Mouse (Mus musculus): ENCODE data around the gene Gm2115. TPM values are rescaled to one million over a fixed set of nuclear protein-coding genes. Genes with fewer than 3 reads are reported as not detected.

Gene Gm2115
- polyA plus RNA-seq (2012; rRNA removed), result 1.1 and 1.6 TPM in 2 replicates

DNA sequence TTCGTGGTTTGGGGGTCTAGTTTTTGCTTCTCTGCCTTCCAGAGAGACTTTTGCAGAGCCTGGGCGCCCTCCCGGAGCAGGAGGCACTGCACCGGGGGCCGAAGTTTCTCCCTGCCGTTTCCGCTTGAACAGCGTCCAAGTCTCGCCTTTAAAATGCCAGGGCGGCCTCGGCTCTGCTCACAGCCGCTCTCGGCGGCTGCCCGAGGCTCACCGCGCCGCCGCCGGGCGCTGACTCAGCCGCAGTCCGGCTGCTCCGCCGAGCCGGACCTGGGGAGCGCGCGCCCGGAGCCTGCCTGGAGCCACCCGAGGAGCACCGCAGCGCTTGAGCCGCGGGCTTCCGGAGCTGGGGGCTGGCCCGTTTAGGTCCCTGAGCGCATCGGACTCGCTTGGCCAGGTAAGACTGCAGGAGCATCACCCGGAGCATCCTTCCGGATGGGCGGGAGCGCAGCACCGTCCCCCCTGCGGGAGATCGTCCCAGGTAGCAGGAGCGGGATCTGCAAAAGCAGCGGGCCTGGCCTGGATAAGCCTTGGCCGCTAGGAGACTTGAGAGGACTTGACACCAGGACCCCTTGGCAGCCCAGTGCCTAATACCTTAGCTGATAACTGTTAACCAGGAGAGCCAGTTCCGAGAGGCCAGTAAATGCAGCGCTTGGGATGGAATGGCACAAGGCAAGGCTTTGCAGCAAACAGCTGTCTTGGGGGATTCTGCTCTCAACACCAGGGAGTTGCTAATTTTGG is at the start of gene Gm2115:
Gene Gm2115 (plus strand): TSS at position 159 of the 738 bp plus-strand sequence.
- TF ChIP-seq POLR2A (IDR thresholded peaks at IDR 0.05; ENCODE audit: low read depth, low read length) (no peak), CTCF (conservative IDR thresholded peaks at IDR 0.05; ENCODE audit: insufficient read depth, insufficient read length, low read depth, low read length) (no peak)
- Histone ChIP-seq H3K4me3 (ENCODE audit: insufficient read depth, low read depth, low read length) (peak within 1 kb of the TSS; percentile 43), H3K4me1 (ENCODE audit: control insufficient read depth, insufficient read depth, low read length) (no peaks in the 10 kb centered on the region), H3K27ac (ENCODE audit: insufficient read depth, low read depth, low read length) (no peak within 1 kb of the TSS), H3K27me3 (replicated peaks; ENCODE audit: control insufficient read depth, insufficient read depth, low read length) (0 out of 2 replicates have a peak, but pooled peaks cover 1% of the 10 kb centered on the region), H3K36me3 (ENCODE audit: control insufficient read depth, insufficient read depth, low read length) (no peaks in the 10 kb centered on the region)
- peak; percentile 70 for DNase-seq
- 3% methylated on average over 52 of the region's 52 CpGs for WGBS

DNA sequence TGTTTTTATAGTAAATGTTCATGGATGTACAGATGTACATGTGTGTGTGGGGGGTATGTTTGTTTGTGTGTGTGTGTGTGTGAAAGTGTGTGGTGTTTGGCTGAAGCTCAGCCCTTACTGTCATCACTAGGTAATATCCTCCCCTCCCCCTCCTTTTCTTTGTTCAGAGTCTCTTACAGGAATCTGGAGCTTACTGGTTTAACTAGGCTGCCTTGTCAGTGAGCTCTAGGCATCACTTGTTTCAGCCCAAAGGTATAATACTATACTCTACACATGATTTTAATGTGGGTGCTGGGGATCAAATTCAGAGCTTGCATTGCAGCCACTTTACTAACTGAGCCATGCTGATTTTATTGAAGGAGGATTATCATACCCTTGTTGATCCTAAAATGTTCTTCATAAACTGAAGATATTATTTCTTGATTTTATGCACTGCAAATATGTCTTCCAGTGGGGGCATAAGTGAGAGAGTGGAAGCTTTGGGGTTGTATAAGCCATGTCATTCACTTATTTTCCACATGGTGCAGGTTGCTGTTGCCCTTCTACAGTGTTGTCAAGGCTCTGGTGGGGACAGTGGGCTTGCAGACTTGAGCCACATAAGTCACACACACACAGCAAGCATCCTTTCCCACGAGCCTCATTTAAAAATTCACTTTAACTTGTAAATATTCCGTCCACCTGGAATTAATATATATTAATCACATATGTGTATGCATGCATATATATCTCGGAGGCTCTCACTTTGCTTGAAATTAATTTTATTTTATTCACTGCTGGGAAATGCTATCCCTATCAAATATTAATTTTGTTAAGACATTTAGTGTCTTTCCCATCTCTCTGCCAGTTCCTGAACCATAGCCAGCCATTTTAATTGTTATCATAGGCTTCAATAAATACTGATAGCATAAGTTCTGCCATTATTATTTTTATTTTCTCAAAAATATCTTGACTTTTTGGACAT is 45.0 kb upstream of the Gm2115 start:
- Histone ChIP-seq H3K4me1 (ENCODE audit: control insufficient read depth, insufficient read depth, low read length) (no peaks in the 10 kb centered on the region), H3K36me3 (ENCODE audit: control insufficient read depth, insufficient read depth, low read length) (no peaks in the 10 kb centered on the region), H3K4me3 (ENCODE audit: insufficient read depth, low read depth, low read length) (no peak overlapping the region), H3K27ac (ENCODE audit: insufficient read depth, low read depth, low read length) (no peak overlapping the region), H3K27me3 (replicated peaks; ENCODE audit: control insufficient read depth, insufficient read depth, low read length) (no peaks in the 10 kb centered on the region)
- TF ChIP-seq CTCF (conservative IDR thresholded peaks at IDR 0.05; ENCODE audit: insufficient read depth, insufficient read length, low read depth, low read length) (no peak), POLR2A (IDR thresholded peaks at IDR 0.05; ENCODE audit: low read depth, low read length) (no peak)
- 79% methylated on average over 3 of the region's 3 CpGs for whole genome bisulfite sequencing
- peak; percentile 7 for DNase-seq

DNA sequence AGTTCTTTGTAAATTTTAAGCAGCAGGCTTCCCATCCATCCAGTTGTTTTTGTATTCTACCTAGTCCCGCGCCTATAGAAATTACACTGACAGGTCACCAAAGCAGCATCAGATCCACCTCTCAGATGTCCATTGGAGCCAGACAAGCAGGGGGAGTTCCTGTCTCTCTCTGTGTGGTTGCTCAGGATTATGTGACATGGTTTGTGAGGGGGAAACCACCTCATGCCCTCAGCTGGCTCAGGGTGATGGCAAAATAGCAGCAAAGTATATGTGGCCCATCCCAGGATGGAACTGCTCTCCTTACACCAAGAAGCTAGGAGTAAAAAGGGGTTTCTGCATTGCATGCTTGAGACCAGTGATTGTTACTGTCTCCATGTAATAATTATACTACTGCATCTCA is 42.3 kb upstream of the Gm2115 start:
- 59% methylated on average over 2 of the region's 2 CpGs for WGBS
- DNase-seq, result no peak
- H3K36me3 ChIP-seq (ENCODE audit: control insufficient read depth, insufficient read depth, low read length), result no peaks in the 10 kb centered on the region
- no peaks in the 10 kb centered on the region for H3K4me1 ChIP-seq (ENCODE audit: control insufficient read depth, insufficient read depth, low read length)
- TF ChIP-seq POLR2A (IDR thresholded peaks at IDR 0.05; ENCODE audit: low read depth, low read length) (no peak), CTCF (conservative IDR thresholded peaks at IDR 0.05; ENCODE audit: insufficient read depth, insufficient read length, low read depth, low read length) (no peak)
- H3K4me3 ChIP-seq (ENCODE audit: insufficient read depth, low read depth, low read length), result no peak overlapping the region
- no peaks in the 10 kb centered on the region for H3K27me3 ChIP-seq (replicated peaks; ENCODE audit: control insufficient read depth, insufficient read depth, low read length)
- no peak overlapping the region for H3K27ac ChIP-seq (ENCODE audit: insufficient read depth, low read depth, low read length)

DNA sequence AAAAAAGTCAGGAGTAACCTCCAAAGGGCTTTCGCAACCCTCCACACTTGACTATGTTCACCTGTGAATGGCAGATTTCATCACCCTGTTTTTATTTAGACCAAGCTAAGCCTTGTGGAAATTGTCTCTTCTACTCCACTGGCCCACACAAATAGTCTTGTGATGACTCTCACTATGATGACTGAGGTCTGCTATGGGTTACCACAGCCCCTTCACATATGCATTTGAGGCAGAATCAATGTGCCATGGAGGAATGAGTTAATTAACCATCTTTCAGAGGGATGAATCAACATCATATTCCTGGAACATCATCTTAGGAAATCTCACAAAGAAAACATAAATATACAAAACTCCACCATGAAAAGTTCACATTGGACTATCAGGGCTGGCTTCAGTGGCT is 25.6 kb upstream of the Gm2115 start:
- 98% methylated on average over 1 of the region's 1 CpGs for WGBS
- Histone ChIP-seq H3K36me3 (ENCODE audit: control insufficient read depth, insufficient read depth, low read length) (no peaks in the 10 kb centered on the region), H3K27me3 (replicated peaks; ENCODE audit: control insufficient read depth, insufficient read depth, low read length) (no peaks in the 10 kb centered on the region), H3K4me3 (ENCODE audit: insufficient read depth, low read depth, low read length) (no peak overlapping the region), H3K4me1 (ENCODE audit: control insufficient read depth, insufficient read depth, low read length) (no peaks in the 10 kb centered on the region), H3K27ac (ENCODE audit: insufficient read depth, low read depth, low read length) (no peak overlapping the region)
- TF ChIP-seq CTCF (conservative IDR thresholded peaks at IDR 0.05; ENCODE audit: insufficient read depth, insufficient read length, low read depth, low read length) (no peak), POLR2A (IDR thresholded peaks at IDR 0.05; ENCODE audit: low read depth, low read length) (no peak)
- DNase-seq, result no peak

DNA sequence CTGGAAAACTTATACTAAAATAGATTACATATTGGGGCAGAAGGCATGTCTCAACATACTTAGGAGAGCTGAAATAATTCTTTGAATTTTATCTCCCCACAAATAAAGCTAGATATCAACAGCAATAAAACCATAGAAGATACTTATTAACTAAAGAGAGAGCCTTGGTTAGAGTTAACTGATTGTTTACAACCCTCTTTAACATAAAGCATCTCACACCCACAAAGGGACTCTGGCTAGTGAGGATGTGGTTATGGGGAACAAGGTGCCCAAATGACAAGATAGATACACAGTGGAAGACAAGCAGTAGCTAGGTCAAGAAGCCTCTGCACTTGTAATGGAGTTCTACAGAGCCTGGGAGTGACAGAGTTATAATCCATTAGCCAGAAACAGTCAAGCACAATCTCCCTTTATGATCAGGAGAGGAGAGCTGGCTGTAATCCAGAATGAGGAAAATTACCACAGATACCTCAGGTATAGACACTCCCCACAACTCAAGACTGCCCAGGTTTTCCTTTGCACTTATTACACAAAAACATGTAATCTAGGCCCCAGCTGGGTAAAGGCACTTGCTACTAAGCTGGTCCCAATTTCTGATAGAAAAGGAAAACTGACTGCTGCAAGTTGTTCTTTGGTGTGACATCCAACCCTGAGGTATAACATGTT is 10.1 kb upstream of the Gm2115 start:
- no peak for DNase-seq
- no peak overlapping the region for H3K27ac ChIP-seq (ENCODE audit: insufficient read depth, low read depth, low read length)
- no peaks in the 10 kb centered on the region for H3K36me3 ChIP-seq (ENCODE audit: control insufficient read depth, insufficient read depth, low read length)
- no peak overlapping the region for H3K4me3 ChIP-seq (ENCODE audit: insufficient read depth, low read depth, low read length)
- no peaks in the 10 kb centered on the region for H3K27me3 ChIP-seq (replicated peaks; ENCODE audit: control insufficient read depth, insufficient read depth, low read length)
- no peak for TF ChIP-seq POLR2A (IDR thresholded peaks at IDR 0.05; ENCODE audit: low read depth, low read length)
- TF ChIP-seq CTCF (conservative IDR thresholded peaks at IDR 0.05; ENCODE audit: insufficient read depth, insufficient read length, low read depth, low read length), result no peak
- no peaks in the 10 kb centered on the region for H3K4me1 ChIP-seq (ENCODE audit: control insufficient read depth, insufficient read depth, low read length)

DNA sequence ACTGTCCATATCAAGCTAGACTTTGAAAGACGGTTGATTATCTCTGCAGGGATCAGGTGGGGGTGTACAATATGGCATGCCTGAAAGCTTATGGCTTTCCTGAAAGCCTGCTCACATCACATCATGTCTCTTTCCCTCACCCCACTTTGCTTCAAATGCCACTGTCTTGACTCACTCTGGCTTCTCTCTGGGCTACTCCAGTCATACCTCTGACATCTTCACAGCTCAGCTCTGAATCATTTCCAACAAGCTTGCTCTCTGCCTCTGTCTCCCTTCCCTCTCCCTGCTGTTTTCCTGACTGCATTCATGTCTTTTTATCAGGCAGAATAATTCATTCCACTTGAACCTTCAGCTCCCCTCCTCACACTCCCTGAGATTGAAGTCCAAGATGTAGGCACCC is 7.4 kb upstream of the Gm2115 start:
- Histone ChIP-seq H3K27ac (ENCODE audit: insufficient read depth, low read depth, low read length) (no peak overlapping the region), H3K36me3 (ENCODE audit: control insufficient read depth, insufficient read depth, low read length) (no peaks in the 10 kb centered on the region), H3K4me3 (ENCODE audit: insufficient read depth, low read depth, low read length) (no peak overlapping the region), H3K27me3 (replicated peaks; ENCODE audit: control insufficient read depth, insufficient read depth, low read length) (no peaks in the 10 kb centered on the region), H3K4me1 (ENCODE audit: control insufficient read depth, insufficient read depth, low read length) (no peaks in the 10 kb centered on the region)
- WGBS, result 72% methylated on average over 1 of the region's 1 CpGs
- DNase-seq, result no peak
- TF ChIP-seq POLR2A (IDR thresholded peaks at IDR 0.05; ENCODE audit: low read depth, low read length) (no peak), CTCF (conservative IDR thresholded peaks at IDR 0.05; ENCODE audit: insufficient read depth, insufficient read length, low read depth, low read length) (no peak)
